Mouse (Mus musculus) neural tube, embryonic 11.5 days (tissue): ENCODE results near the gene Mtmr2. TPM values are rescaled to one million over a fixed set of nuclear protein-coding genes. Genes with fewer than 3 reads are reported as not detected.

Source experiments
- ATAC-seq: fragments of 200-750 bp; cut with Nextera tagmentation; 2 replicates; pipeline ENCODE4 v1.8.0; 2017; ENCODE audit warnings: moderate number of reproducible peaks, mild to moderate bottlenecking, moderate TSS enrichment, moderate library complexity; ENCODE audit not compliant: insufficient read depth, low FRiP score, low TSS enrichment
- DNase-seq: peaks from one replicate; pipeline ENCODE4 v3.0.0-alpha.2; 2015; ENCODE audit warnings: low spot score
- H3K27ac ChIP-seq: fragments of 300-500 bp; sonication (generic); 2 replicates; pipeline ENCODE4 v1.5.1; 2014; ENCODE audit warnings: low read depth, mild to moderate bottlenecking, low read length
- H3K27me3 ChIP-seq: fragments of 300-500 bp; sonication (generic); 2 replicates; pipeline ENCODE4 v1.6.1; 2014; ENCODE audit warnings: mild to moderate bottlenecking, low read length, mixed read lengths; ENCODE audit not compliant: control insufficient read depth, insufficient read depth
- H3K36me3 ChIP-seq: fragments of 300-500 bp; sonication (generic); 2 replicates; pipeline ENCODE4 v1.6.1; 2014; ENCODE audit warnings: mild to moderate bottlenecking, low read length, moderate library complexity, mixed read lengths; ENCODE audit not compliant: control insufficient read depth, insufficient read depth
- H3K4me1 ChIP-seq: fragments of 300-500 bp; sonication (generic); 2 replicates; pipeline ENCODE4 v1.6.1; 2014; ENCODE audit warnings: low read length, mixed read lengths; ENCODE audit not compliant: control insufficient read depth, insufficient read depth
- H3K4me2 ChIP-seq: fragments of 300-500 bp; sonication (generic); 2 replicates; pipeline ENCODE4 v1.6.1; 2014; ENCODE audit warnings: low read depth, mild to moderate bottlenecking, moderate library complexity
- H3K4me3 ChIP-seq: fragments of 300-500 bp; sonication (generic); 2 replicates; pipeline ENCODE4 v1.5.1; 2014; ENCODE audit warnings: low read depth, low read length
- H3K9ac ChIP-seq: fragments of 300-500 bp; sonication (generic); 2 replicates; pipeline ENCODE4 v1.6.1; 2014; ENCODE audit warnings: mild to moderate bottlenecking, low read length
- H3K9me3 ChIP-seq: fragments of 300-500 bp; sonication (generic); 2 replicates; pipeline ENCODE4 v1.6.1; 2016; ENCODE audit warnings: low read length; ENCODE audit not compliant: control insufficient read depth
- WGBS: fragments of 180-500 bp; shearing (Covaris S2); extraction: QIAGEN DNeasy Blood & Tissue Kit; methylation state at CpG from one replicate; pipeline ENCODE4 v1.1.7; 2014; 5-methylcytosine and 5-hydroxymethylcytosine counted together
- polyA plus RNA-seq: library from polyadenylated mRNA; unstranded; fragments of >200 nt; fragmentation: Nextera tagmentation; extraction: Ambion mirVana; gene quantifications from 2 replicates; pipeline ENCODE4 v1.2.1, GENCODE M21; 2014

Gene Mtmr2
- polyA plus RNA-seq, 1 experiment from 2014 or later, result 82.7 TPM

DNA sequence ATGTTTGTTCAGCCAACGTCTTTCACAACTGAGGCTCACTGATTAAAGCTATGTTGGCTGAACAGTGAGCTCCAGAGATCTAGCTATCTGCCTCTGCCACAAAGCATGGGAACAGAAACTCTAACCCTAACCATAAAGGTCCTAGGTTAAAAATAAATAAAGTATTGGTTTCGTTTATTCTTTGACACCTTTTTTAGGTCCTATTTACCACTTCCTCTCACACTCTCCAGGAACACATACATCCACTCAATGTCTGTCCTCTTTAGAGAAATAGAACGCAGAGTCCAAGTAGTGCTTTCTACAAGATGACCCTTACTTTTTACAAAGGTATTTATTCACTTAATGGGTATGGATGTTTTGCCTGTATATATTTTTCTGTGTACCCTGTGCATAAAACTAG lies 72.6 kb downstream of the Mtmr2 start:
- no peak for DNase-seq
- Histone ChIP-seq H3K4me2 (no peak overlapping the region), H3K4me3 (no peak overlapping the region), H3K36me3 (peaks cover 11% of the 10 kb centered on the region; the same call in 1 of the 2 replicates), H3K4me1 (peaks cover 10% of the 10 kb centered on the region), H3K27me3 (no peaks in the 10 kb centered on the region), H3K9ac (no peak overlapping the region), H3K27ac (no peak overlapping the region), H3K9me3 (no peaks in the 10 kb centered on the region)
- no peak for ATAC-seq
- 95% methylated on average over 3 of the region's 3 CpGs for WGBS

DNA sequence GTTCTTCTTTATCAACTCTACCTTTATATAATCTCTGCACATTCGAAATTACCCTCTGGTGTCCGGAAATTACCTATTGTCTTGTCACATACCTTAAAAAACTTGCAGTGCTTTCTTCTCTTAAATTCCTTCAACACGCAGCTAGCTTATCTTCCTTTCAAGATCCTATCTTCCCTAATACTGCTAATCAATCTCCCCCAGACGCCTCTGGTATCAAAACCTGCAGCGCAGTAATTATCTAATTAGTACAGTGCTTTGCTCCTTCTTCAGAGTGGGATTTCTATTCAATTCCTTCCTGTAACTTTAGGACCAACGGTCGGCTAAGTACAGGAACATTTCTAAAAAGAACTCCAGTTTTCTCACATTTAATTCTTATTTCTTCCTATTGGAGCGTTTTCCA lies 77.7 kb downstream of the Mtmr2 start:
- H3K4me2 ChIP-seq, result peak overlapping the region; percentile 69
- peaks cover 2% of the 10 kb centered on the region; the same call in 1 of the 2 replicates for H3K36me3 ChIP-seq
- peaks cover 16% of the 10 kb centered on the region for H3K4me1 ChIP-seq
- peak overlapping the region; percentile 80 for H3K9ac ChIP-seq
- peak overlapping the region; percentile 65 for H3K4me3 ChIP-seq
- H3K9me3 ChIP-seq, result no peaks in the 10 kb centered on the region
- 0 out of 2 replicates have a peak overlapping the region, but pooled peaks have one; percentile 93 for H3K27ac ChIP-seq
- ATAC-seq, result no peak
- H3K27me3 ChIP-seq, result no peaks in the 10 kb centered on the region
- 10% methylated on average over 8 of the region's 8 CpGs for WGBS
- no peak for DNase-seq

DNA sequence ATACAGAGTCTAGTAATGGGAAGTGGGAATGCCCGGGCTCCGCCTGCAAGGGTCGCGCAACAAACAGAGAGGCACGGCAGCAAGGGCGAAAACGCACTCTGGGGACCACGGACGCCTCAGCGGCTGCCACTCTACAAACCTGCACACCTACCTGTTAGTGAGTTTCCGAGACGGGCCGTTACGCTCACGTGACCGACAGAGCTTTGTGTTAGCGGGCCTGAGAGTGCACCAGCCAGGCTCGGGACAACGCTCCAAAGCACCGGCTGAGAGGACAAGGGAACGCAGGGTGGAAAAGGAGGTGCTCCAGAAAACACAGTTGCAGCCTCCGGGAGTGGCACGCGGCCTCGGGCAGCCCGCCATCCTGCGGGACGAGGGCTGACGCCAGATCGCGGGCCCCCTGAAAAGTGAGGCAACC lies 78.2 kb downstream of the Mtmr2 start:
- DNase-seq, result peak; percentile 76
- 0% methylated on average over 31 of the region's 31 CpGs for WGBS
- no peaks in the 10 kb centered on the region for H3K27me3 ChIP-seq

DNA sequence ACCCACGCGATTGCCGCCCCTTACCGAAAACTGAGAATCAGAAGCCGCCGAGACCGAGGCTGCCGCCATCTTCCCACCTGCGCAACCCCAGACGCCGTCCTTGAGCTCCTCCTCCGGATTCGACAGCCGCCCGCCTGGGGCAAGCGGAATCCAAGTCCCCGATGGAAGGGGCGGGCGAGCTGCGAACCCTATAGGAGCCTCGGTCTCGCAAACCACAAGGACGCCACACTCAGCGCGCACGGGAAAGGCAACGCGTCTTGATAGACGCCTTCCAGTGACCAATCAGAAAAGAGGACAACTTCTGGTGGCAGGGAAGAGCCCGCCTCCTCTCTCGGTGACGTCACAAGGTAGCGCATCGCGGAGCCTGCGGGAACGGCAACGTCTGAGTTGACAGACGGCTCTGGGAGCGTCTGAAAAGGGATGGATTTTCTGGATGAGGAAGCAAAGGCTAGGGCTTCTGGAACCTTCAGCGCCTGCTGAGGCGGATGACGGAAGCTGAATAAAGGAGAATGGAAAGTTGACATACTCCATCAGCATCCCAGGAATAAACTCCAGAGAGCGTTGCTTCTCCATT lies 78.7 kb downstream of the Mtmr2 start, which contains the start of gene Cep57:
Gene Cep57, minus strand, starts transcription at position 276 of the 574 bp plus-strand sequence.
- peak within 1 kb of the TSS; percentile 94 for H3K27ac ChIP-seq
- DNase-seq, result peak; percentile 95
- WGBS, result under 1% methylated on average over 44 of the region's 44 CpGs

More for the DNA sequence above, 78.2 kb downstream of the Mtmr2 start:
- peak overlapping the region; percentile 65 for H3K4me3 ChIP-seq
- H3K4me1 ChIP-seq, result peaks cover 16% of the 10 kb centered on the region
- peak; percentile 3 for ATAC-seq
- peak overlapping the region; percentile 69 for H3K4me2 ChIP-seq
- no peaks in the 10 kb centered on the region for H3K36me3 ChIP-seq
- H3K9me3 ChIP-seq, result no peaks in the 10 kb centered on the region
- H3K9ac ChIP-seq, result peak overlapping the region; percentile 80
- peak overlapping the region; percentile 93 for H3K27ac ChIP-seq

DNA sequence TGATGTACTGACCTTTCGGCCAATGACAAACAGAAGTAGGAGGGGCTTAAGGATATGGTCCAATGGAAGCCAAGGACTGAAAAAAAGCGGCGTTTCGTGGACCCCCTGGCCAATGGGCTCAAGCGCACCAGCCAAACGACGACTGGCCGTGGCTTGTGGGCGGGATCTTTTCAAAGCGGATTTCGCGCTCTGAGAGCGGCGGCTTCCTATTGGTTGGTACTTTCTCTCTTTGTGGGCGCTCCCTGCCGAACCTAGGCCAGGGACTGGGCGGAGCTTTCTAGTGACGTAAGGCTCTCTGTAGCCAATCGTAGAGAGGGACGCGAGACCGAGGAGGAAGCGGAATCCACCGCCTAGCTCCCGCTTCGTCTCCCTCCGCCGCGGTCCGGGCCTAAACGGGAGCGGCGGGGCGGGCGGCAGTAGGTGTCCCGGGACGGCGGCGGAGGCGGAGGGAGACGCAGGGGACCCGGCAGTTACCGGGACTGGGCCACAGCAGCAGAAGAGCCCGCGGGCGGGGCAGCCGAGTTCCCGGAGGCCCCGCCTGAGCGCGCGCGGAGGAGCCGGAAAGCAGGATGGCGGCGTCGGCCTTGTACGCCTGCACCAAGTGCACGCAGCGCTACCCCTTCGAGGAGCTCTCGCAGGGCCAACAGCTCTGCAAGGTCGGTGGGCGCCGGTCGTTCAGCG lies 79.3 kb downstream of the Mtmr2 start, which contains the start of gene Fam76b:
Gene Fam76b, plus strand, starts transcription at position 311 of the 681 bp plus-strand sequence.
- Histone ChIP-seq H3K9ac (peak within 1 kb of the TSS; percentile 95), H3K4me3 (peak within 1 kb of the TSS; percentile 65), H3K4me1 (peaks cover 16% of the 10 kb centered on the region), H3K36me3 (no peaks in the 10 kb centered on the region), H3K27me3 (no peaks in the 10 kb centered on the region), H3K4me2 (peak within 1 kb of the TSS; percentile 76), H3K9me3 (no peaks in the 10 kb centered on the region), H3K27ac (peak within 1 kb of the TSS; percentile 94)
- peak; percentile 97 for ATAC-seq
- WGBS, result under 1% methylated on average over 67 of the region's 67 CpGs
- peak; percentile 100 for DNase-seq

More for the DNA sequence above, 78.7 kb downstream of the Mtmr2 start, which contains the start of gene Cep57:
- Histone ChIP-seq H3K36me3 (no peaks in the 10 kb centered on the region), H3K9ac (peak within 1 kb of the TSS; percentile 95), H3K4me3 (peak within 1 kb of the TSS; percentile 65), H3K4me1 (peaks cover 16% of the 10 kb centered on the region), H3K27me3 (no peaks in the 10 kb centered on the region), H3K9me3 (no peaks in the 10 kb centered on the region), H3K4me2 (peak within 1 kb of the TSS; percentile 76)
- peak; percentile 92 for ATAC-seq

DNA sequence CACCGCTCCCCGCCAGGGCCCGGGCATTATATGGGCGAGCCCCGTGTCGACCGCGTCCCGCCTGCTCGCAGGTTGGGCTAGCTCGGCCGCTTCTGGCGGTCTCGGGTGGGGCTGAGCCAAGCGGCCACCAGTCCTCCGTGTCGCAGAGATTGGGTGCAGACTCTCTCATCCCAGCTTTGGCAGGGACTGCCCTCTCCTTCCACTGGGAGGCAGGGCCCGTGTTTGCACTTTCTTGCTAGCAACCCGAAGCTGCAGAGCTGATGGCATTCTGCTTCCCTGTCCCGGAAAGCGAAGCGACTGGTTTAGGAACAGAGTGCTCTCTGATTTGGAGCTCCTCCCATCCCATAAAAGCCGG lies 79.9 kb downstream of the Mtmr2 start:
- ATAC-seq (no peak; the same call in 1 of the 2 replicates), DNase-seq (peak; percentile 72)
- H3K4me3 ChIP-seq, result peak overlapping the region; percentile 65
- H3K9ac ChIP-seq, result peak overlapping the region; percentile 95
- peaks cover 3% of the 10 kb centered on the region for H3K36me3 ChIP-seq
- H3K9me3 ChIP-seq, result no peaks in the 10 kb centered on the region
- H3K4me2 ChIP-seq, result peak overlapping the region; percentile 76
- no peaks in the 10 kb centered on the region for H3K27me3 ChIP-seq
- peaks cover 16% of the 10 kb centered on the region for H3K4me1 ChIP-seq
- peak overlapping the region; percentile 94 for H3K27ac ChIP-seq
- under 1% methylated on average over 23 of the region's 23 CpGs for WGBS

DNA sequence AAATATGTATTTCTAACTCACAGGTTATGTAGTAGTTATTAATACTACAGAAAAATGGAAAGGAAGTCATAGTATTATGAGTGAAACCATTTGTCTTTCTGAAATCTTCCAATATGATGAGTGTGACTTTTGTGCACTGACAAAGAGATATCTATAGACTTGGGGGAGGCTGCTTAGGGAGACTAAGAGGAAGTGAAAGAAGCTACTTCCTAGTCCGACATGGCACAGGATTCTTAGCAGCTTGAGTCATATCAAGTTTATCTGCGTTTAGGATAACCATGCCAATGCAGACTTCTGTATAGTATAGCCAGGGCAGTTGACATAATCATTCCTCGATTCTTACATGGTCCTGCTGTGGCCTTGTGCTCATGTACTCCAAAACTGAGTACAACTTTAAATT lies 87.0 kb downstream of the Mtmr2 start:
- WGBS, result 97% methylated on average over 3 of the region's 3 CpGs
- Histone ChIP-seq H3K4me2 (no peak overlapping the region), H3K36me3 (peaks cover 16% of the 10 kb centered on the region), H3K9ac (no peak overlapping the region), H3K4me3 (no peak overlapping the region), H3K4me1 (no peaks in the 10 kb centered on the region), H3K27me3 (no peaks in the 10 kb centered on the region), H3K9me3 (no peaks in the 10 kb centered on the region), H3K27ac (no peak overlapping the region)
- no peak for DNase-seq
- no peak for ATAC-seq

DNA sequence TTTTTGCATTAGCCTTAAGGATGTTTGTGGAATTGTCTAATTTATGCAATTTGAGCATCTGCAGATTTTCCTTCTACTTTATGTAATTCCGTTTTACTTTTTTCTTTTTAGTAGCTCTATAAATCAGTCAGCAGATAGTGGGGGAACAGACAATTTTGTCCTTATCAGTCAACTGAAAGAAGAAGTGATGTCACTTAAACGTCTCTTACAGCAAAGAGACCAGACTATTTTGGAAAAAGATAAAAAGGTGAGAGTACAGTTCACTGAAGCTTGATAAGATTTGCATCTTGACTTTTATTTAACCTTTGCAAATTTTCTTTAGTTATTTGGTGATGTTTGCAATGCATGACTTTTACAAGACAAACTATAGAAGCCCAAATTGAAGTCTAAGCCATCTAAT lies 88.5 kb downstream of the Mtmr2 start:
- H3K4me1 ChIP-seq, result no peaks in the 10 kb centered on the region
- H3K9ac ChIP-seq, result no peak overlapping the region
- H3K4me3 ChIP-seq, result no peak overlapping the region
- no peak for DNase-seq
- H3K27me3 ChIP-seq, result no peaks in the 10 kb centered on the region
- no peak overlapping the region for H3K4me2 ChIP-seq
- H3K36me3 ChIP-seq, result peaks cover 21% of the 10 kb centered on the region
- ATAC-seq, result no peak
- H3K27ac ChIP-seq, result no peak overlapping the region
- WGBS, result 94% methylated on average over 2 of the region's 2 CpGs
- H3K9me3 ChIP-seq, result no peaks in the 10 kb centered on the region
